Mouse (Mus musculus) right cerebral cortex, postnatal 36 days (tissue): ENCODE results near the gene Dscaml1.
A peak's percentile ranks its signal among the peaks of the same experiment; 100 is the strongest.

Experiments used
- DNase-seq, 2 experiments: peaks; one replicate each; pipeline ENCODE4 v3.0.0; 2022; ENCODE audit warnings: low spot score in 2 of 2, mixed read lengths in 1 of 2

The Dscaml1 gene

DNA sequence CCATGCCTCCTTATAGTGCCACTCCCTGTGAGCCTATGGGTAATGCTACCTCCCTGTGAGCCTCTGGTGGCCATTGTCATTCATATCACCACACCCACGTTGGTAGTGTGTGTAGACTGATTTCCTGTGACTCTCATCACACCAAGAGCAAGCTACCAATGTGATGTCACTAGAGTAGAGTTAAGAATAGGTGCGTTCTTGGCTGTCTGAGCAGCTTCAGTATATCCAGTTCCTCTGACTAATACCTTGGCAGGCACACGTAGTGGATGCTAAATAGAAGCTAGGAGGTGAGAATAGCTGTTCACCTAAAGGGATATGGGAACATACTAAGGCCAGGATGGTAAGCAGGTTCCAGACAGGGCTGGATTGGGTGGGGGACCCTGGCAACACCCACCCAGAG lies 143.3 kb downstream of the Dscaml1 start:
- no peak for DNase-seq

DNA sequence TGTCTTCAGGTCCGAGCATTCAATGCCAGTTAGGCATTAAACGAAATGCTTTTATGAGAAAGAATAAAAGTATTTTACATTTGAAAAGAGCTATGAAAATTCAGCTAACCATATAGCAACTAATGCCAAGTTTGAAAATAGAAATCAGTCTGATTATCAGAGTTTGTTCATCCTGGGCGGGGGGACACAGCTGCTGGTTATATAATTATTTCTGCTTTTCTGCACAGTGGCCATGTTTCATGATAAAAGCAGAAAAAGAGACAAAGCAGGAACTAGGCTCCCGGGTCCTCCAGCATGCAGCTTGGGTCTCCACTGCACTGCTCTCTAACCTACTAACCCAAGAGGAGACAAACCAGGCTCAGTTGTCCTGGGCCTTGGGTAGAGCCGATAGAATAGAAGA lies 143.9 kb downstream of the Dscaml1 start:
- no peak for DNase-seq

DNA sequence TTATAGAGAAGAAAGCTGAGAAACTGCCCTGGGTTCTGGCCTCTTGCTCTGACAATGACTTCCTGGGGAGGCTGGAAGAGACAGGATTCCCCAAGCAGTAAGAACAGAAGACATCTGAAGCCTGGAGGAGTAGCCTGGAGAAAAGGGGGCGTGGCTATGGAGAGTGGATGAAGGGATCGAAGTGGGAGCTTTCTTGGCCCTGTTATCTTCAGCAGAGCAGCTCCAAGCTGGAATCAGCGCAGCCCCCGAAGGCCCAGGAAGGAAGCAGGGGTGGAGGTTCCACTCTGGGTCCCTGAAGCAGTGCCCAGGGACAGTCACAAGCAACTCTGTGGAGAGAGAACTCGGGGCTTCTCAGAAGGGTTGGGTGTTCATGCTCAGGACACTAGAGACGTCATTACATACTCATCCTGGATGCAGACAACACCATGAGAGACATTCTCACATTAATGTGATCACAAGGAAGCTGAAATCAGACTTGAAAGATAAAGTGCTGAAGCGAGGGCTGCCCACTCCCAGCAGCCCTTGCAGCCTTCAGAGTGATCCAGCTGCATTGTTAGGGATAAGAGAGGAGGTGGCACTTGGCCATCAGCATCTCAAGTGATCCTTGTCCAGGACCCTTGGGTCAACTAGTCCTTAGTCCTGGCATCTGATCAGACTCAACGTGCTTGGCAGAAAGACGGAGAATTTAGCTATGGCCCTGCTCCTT lies 146.5 kb downstream of the Dscaml1 start:
- DNase-seq = no peak

DNA sequence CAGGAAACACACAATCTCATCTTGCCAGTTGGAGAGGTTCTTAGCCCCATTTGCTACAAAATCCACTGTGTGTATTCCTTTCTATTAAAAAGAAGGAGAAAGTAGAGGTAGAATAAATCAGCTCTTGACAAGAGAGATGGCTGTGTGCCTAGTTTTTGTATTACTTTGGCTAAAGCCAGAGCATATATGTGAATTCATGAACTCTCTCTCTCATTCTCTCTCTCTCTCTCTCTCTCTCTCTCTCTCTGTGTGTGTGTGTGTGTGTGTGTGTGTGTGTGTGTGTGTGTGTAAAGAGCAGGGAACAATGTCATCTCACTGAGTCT lies 147.0 kb downstream of the Dscaml1 start:
- DNase-seq = no peak

DNA sequence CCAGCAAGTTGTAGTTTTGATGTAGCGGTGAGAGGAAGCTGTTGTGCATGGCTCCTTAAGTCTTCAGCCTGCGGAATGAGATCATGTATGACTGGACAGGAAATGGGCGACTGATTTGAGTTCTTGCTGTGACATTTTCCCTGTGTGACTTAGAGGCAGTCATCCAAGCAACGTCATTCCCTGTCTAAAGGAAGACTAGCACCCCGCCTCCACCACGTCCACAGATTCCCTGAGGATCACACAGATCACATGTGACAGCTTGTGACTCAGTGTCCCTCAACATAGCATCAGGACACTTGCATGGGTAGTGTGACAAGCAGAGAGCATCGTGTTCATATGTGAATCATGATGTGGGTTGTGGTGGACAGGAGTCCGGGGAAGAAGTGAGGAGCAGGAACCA lies 147.6 kb downstream of the Dscaml1 start:
- DNase-seq = peak in 1 of 2 experiments; percentile 31

DNA sequence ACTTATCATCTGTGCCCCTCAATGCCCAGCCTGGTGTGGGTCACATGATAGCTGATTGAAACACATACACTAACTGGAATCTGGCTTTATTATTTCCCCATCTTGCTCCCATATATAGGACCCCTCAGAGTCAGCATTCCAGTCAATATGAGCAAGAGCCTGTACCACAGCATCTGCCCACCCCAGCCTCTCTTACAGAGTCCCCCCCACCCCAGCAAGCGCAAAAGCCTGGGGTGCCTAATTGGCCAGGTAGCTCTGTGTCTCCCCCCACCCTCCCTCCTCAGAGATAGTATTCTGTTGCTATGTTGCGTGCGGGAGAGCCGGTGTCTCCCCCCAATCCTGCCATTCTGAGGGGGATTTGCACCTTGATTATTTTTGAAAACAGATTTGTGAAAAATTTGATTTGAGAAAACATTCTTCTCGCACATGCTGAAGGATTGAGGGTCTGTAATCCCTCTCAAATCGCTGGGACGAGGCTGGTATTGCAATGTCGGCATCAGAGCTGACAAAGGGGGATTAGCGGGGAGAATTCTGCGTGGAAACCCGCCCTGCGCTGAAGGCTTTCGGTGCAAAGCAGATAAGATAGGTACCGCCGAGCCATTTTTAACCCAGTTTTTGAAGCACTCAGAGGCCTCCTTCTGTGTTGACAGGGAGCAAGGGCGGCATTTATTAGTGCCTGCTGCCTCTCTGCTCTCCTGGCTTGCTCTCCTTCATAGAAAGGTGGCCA lies 153.8 kb downstream of the Dscaml1 start:
- DNase-seq = no peak

DNA sequence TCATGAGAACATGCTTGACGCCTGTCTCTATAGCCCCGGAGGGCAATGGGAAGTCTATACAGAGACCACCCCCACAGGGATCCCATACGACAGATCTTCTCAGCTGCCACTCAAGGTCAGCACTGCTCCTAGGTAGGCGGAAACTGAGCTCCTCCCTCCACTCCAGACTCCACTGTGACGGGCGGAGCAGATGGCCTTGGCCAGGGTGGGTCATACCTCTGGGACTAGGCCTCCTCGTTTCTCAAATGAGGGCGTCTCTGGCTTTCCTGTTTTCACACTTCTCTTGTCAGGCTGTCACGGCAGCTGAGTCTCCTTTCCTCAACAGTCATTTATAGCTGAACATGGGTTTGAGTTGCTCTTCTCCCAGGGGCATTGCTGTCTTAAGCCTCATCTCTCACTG lies 160.0 kb downstream of the Dscaml1 start:
- DNase-seq = no peak

DNA sequence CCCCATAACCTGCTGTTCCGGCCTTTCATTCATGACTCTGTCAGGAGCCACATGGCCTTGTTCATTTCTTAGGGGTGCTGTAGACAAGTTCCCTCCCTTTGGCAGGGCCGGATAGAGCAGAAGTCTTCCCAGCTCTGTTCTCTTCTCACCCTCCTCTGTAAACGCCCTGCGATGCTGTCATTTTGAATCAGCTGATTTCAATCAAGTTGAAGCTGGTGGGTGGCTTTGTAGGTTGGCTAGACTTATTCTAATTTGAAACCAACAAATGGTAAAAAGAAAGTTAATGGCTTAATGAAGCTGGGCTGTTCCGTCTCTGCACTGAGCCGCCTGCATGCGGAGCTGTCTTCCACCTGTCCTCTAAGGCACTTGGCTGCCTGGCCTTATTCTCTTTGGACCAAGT lies 161.3 kb downstream of the Dscaml1 start:
- DNase-seq = peak in 1 of 2 experiments; percentile 32

DNA sequence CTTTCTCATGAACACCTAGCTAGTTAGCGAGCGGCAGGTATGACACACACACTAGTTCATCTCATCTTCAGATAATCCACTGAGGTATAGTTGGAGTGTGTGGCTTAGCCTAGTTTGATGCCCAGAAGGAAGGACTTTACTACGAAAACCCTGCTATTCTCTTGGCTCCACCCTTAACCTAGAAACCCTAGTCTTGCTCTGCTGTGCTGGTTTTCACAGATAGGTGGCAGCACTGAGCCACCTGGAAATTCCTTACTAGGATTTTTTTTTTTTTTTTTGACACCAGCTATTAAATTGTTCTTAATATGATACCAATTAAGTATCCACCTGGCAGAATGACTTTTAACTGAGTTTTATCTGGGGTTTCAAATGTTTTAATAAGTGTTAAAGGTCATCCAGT lies 163.4 kb downstream of the Dscaml1 start:
- DNase-seq = no peak

DNA sequence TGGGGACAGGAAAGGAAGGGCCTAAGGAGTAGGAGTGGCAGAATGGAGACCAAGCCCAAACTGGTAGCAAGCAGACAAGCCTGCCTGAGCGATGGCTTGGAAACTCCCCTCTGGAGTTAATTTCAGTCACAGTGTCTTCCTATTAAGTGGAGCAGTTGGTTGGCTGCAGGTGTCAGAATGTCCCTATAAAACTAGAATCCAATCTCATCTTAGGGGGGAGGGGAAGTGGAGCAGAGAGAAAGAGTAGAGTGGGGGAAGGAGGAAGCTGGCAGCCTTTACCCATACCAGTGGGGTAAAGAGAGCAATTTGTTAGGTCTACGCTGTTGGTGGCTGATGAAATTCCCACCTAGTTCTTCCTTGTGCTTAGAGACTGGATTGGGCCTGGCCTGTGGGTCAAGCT lies 164.6 kb downstream of the Dscaml1 start:
- DNase-seq = no peak

DNA sequence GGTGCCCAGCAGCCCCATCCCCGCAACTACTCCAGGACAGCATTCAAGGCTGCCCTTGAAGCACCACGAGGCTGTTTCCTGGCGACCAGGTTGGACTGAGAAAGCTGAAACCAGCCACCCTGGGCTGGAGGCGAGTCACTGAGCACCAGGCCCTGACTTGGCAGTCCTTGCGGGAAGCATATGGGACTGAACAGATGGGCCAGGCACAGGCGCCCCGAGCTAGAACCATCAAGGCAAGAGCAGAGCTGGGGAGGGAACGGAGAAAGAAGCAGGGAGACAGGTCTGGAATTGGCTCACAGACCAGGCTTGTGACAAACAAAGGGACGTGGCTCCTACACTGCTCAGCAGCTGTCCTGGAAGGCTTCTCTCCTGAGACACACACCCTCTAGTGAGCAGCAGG lies 165.9 kb downstream of the Dscaml1 start:
- DNase-seq = peak in 1 of 2 experiments; percentile 18

DNA sequence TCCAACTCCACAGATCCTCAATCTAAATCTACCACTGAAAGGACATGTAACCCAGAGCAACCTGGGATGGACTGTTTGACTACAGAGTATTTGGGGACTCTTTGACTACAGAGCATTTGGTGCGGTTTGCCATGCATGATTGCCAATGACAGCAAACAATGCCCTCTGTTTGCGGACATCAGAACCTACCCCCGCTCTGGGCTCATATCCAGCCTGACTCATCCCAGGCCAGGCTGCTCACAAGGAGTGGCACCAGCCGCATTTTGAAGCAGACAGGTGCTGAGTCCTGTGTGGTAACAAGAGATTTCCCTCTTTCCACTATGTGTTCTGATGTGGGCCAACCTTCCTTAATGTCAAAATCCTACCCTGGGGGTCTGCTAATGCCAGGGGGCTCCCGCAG lies 171.7 kb downstream of the Dscaml1 start:
- no peak for DNase-seq

DNA sequence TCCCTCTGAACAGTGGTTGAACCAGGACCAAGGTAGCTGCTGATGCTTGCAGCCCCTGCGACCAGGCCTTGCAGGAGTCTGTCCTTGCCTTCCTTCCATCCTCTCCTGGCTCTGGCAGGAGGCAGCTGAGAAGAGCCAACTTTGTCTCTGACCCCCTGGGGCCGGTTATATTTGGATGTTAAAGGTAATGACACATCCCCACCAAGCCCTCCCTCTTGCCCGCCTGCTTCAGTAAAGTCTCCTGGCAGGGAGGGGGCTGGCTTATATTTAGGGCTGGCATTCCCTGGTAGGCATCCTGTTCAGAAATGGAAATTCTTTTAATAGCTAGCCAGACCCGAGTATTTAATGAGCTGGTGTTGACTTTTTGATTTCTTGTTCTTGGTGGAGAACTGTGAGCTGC lies 172.9 kb downstream of the Dscaml1 start:
- DNase-seq = no peak

DNA sequence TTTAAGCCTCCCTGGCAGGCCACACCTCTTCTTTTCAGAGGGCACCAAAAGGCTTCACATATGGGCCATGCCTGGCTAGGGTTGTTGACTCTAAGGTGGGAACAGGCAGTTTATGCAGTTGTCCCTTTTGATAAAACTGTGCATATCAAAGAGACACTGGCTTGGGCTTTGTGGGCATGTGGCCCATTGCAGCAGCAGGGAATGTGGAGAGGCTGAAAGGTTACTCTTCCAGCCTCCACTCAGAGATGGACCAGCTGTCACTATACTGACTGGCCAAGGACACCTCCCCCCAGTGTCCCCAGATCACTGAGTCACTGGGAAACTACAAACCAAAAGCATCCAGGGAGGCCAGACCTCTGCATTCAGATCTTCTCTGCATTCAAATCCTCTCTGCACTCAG lies 180.9 kb downstream of the Dscaml1 start:
- DNase-seq = no peak

DNA sequence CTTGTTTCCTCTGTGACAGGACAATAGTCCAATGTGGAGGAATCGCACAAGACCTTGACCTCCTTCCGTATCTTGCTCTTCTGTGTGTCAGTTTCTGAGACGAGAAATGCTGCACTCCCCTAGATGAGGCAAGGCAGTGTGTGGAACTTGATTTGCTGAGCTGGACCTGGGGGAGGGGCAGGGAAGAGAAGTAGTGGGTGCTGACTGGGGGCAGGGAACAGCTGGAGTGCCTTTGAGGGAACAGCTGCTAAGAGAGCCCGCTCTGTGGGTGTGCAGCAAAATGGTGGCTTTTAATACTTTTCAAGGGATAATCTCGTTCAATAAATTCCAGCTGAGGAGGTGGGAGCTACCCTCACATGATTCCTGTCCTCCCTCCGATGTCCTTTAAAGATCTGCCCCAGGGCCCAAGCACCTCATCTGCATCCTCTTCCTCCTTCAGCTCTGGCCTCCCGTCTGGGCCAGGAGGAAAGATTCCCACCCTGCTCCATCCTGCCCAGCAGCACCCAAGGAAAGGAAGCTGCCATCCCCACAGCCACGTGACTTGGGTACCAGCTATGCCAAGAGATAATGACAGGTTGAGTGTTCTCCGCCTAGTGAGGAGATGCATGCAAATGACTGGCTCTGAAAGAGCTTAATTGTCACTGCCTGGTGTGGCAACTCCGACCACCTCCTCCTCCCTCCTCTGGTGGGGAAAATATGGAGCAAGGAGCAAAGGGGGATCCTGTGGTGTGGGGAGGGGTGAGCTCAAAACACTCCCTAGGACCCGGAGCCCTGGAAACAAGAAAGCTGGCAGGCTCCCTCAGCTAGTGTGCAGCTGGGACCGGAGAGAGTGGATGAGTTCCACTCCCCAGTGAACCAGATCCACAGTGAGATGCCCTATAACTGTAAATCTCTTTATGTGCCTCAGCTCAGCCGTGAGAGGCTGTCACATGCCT lies 181.9 kb downstream of the Dscaml1 start:
- DNase-seq = peak; percentile 62 to 64

DNA sequence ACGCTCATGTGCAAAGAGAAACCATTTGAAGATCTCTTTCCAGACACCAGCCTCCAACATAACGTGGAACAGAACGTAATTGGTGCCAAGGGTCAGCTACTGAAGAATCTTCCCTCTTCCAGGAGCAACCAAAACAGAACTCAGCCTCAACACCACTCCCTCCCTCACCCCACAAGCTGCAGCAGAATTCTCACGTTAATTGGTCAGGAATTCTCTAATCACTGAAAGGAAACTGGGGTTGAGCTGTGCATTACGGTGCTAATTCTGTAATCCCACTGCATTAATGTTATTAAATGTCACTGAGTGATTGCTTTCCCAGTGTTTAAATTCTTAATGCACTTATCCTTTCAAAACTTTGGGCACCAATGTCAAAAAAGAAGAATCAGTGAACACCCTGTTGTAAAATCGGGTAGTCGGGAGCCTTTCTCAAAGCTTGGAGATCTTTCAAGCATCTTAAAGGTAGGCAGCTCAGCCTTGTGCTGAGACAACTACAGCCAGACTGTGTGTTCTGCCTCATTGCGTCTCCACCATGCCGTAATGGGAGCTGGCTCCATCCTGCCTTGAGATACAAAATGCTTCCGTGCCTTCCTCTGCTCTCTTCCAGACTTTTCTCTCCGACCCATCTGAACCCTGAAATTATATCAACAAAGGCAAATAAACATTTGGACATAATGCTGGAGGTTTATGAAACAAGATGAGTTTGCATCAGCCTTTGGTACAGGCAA lies 184.1 kb downstream of the Dscaml1 start:
- DNase-seq = no peak

DNA sequence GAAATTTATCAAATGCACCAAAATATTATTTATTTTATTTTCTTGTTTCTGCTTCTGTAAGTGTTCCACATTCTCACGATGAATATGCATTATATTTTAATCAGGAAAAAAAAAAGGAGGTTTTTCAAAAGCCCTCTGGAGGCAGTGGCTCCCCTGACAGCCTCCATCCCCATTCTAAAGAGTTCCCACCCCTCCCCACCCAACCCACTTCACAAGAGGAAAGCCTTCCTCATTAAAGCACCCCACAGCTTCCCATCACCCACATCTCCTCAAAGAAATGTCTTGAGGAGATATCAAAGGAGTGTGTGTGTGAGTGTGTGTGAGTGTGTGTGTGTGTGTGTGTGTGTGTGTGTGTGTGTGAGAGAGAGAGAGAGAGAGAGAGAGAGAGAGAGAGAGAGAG lies 188.2 kb downstream of the Dscaml1 start:
- no peak for DNase-seq

DNA sequence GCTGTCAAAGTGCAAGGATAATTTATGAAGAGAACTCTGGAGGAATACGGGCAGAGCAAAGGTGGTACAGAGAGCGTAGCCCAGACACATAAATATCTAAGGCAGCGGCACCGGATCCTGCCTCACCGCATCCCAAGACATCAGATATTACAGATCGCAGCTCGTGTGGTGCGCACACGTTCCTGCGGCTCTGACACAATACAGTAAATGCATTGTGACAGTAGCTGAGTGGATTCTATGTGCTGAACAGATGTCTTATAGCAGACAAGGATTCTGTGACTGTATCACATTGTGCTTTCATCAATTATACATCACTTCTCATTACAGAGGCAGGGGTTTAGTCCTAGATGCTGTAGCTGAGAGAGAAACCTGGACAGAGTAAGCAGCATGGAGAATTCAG lies 191.5 kb downstream of the Dscaml1 start:
- no peak for DNase-seq

DNA sequence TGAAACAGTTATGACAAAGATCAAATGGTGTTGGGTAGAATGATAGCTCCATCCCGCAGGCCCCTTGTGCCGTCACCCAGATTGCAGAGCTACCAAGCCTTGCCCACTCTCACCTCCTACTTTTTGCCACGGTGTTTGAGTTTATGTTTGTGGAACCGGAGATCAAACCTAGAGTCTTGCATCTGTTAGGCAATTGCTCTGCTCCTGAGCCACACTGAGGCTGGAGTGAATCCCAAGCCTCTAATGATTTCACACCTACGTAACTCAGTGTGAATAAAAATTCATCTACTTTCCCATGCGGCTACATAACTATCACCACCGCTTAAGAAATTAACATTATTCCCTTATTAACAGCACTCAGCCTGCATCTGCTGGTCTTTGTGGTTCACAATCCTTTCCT lies 192.0 kb downstream of the Dscaml1 start:
- no peak for DNase-seq

DNA sequence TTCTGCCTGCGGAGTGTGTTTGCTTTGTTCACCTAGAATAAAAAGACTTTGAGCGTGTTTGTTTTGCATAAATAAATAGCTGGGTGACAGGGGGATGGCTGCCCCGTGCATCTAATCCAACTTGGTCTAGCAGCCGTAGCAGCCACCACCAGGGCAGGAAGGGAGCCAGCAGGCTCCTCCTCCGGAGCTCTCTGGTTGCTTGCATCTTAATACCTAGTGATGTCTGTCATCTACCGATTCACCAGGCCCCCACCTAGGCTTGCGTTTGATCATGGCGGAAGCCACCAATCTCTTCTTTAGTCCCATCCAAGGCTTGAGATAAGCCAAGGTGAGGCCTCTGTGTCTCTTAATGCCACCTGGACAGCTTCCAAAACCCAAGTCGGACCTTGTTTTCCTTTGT lies 193.6 kb downstream of the Dscaml1 start:
- DNase-seq = no peak

DNA sequence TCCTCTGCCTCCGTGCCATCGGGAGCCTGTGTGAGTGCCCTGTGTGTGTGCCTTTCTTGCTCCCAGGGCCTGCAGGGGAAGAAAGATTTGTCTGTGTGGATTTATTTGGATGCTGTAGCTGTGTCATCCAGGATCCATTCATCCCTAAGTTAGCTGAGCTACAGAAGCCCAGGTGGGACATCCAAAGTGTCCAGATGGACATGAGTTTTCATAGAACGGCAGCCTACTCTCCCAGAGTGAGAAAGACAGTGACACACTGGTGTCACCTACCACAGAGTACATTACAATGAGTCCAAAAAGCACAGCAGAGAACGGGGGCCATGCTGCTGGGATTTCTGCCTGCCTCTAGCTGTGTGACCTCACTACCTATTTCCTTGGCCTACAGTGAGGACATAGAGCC lies 194.5 kb downstream of the Dscaml1 start:
- DNase-seq = no peak

DNA sequence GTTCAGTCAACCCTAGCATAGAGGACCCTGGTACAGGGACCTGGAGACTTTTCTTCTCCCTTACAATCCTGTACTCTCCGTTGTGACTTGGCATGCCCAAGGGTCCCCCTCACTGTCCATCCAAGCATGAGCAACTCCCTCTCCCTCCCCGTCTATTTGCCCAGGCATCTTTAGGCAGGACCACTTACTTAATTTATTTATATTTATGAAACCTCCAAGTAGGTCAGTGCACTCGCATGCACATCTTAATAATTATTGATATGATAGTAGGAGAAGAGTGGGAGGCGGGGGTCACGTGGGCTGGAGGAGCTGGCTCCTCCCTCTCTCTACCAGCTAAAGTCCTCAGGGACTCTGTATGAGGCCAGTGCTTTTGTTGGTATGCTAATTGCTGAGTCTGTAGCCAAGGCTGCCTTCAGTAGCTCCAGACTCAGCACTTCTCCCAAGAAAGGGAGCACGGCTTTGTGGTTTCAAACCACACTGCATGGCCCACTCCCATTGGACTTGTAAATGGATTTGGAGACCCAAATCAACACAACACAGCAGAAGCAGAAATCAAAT lies 199.5 kb downstream of the Dscaml1 start:
- DNase-seq = no peak
